Mouse (Mus musculus) megakaryocyte-erythroid progenitor cell, adult 5 weeks (primary cell): ENCODE measurements around the gene Hexim2. TPM values are rescaled to one million over a fixed set of nuclear protein-coding genes. Genes with fewer than 3 reads are reported as not detected.

Experiments
- polyA plus RNA-seq: library from polyadenylated mRNA; stranded (reverse); fragments of >175 nt; gene quantifications from 2 replicates; pipeline ENCODE4 v1.2.3, GENCODE M21; 2012

Hexim2 gene
- 8.2 and 8.4 TPM in 2 replicates for polyA plus RNA-seq

GRCm38 (mm10) chr11:103131701-103132575 is at the start of gene Hexim2:
Hexim2 (plus strand) TSS chr11:103132429.

GRCm38 (mm10) chr11:103101481-103101865 is 30.8 kb upstream of the Hexim2 start, which contains the start of the genes Plcd3 and Acbd4:
Plcd3 (minus strand) TSS chr11:103101658.
Acbd4 (plus strand) TSS chr11:103101682.

GRCm38 (mm10) chr11:103116008-103116818 is 16.0 kb upstream of the Hexim2 start, which contains the start of gene Hexim1:
Hexim1 (plus strand) TSS chr11:103116231.

GRCm38 (mm10) chr11:103170494-103171285 is 38.5 kb downstream of the Hexim2 start, which contains the start of gene Fmnl1:
Fmnl1 (plus strand) TSS chr11:103171107.

Other genes with a start within 250 kb of the Hexim2 start
- not detected in 2 replicates for gene Fam187a, start 247.3 kb upstream of the Hexim2 start, polyA plus RNA-seq
- 0.02 and 0.06 TPM in 2 replicates for gene Gfap, start 231.5 kb upstream of the Hexim2 start, polyA plus RNA-seq
- gene Kif18b, start 207.3 kb upstream of the Hexim2 start, polyA plus RNA-seq: 19.7 and 21.6 TPM in 2 replicates
- gene C1ql1, start 185.7 kb upstream of the Hexim2 start, polyA plus RNA-seq: 0.06 and 0.60 TPM in 2 replicates
- 8.9 and 14.0 TPM in 2 replicates for gene Nmt1, start 104.2 kb upstream of the Hexim2 start, polyA plus RNA-seq
- 91.4 and 99.8 TPM in 2 replicates for gene Dcakd, start 104.1 kb upstream of the Hexim2 start, polyA plus RNA-seq
- 0.39 and 1.1 TPM in 2 replicates for gene Plcd3, start 30.8 kb upstream of the Hexim2 start, polyA plus RNA-seq
- gene Acbd4, start 30.7 kb upstream of the Hexim2 start, polyA plus RNA-seq: 12.1 TPM in 2 replicates
- gene Hexim1, start 16.2 kb upstream of the Hexim2 start, polyA plus RNA-seq: 41.2 and 64.6 TPM in 2 replicates
- gene Fmnl1, start 38.7 kb downstream of the Hexim2 start, polyA plus RNA-seq: 146 and 177 TPM in 2 replicates
- gene 1700023F06Rik, start 76.1 kb downstream of the Hexim2 start, polyA plus RNA-seq: not detected in 2 replicates
- not detected in 2 replicates for gene Spata32, start 86.0 kb downstream of the Hexim2 start, polyA plus RNA-seq
- 8.7 and 10.8 TPM in 2 replicates for gene Map3k14, start 135.0 kb downstream of the Hexim2 start, polyA plus RNA-seq
- 49.1 and 63.3 TPM in 2 replicates for gene Arhgap27, start 231.3 kb downstream of the Hexim2 start, polyA plus RNA-seq